Mouse (Mus musculus) urinary bladder, postnatal 14 days (tissue): ENCODE data around the gene Dixdc1.

ENCODE experiments used
- DNase-seq: peaks from one replicate; pipeline ENCODE4 v3.0.0; 2021; ENCODE audit warnings: low spot score

Dixdc1 gene

GRCm38 (mm10) chr9:50742744-50743143, 3.4 kb upstream of the Dixdc1 start:
- DNase-seq, result no peak

- no peak for DNase-seq
Observed at GRCm38 (mm10) chr9:50742261-50742660, 2.9 kb upstream of the Dixdc1 start.

DNA sequence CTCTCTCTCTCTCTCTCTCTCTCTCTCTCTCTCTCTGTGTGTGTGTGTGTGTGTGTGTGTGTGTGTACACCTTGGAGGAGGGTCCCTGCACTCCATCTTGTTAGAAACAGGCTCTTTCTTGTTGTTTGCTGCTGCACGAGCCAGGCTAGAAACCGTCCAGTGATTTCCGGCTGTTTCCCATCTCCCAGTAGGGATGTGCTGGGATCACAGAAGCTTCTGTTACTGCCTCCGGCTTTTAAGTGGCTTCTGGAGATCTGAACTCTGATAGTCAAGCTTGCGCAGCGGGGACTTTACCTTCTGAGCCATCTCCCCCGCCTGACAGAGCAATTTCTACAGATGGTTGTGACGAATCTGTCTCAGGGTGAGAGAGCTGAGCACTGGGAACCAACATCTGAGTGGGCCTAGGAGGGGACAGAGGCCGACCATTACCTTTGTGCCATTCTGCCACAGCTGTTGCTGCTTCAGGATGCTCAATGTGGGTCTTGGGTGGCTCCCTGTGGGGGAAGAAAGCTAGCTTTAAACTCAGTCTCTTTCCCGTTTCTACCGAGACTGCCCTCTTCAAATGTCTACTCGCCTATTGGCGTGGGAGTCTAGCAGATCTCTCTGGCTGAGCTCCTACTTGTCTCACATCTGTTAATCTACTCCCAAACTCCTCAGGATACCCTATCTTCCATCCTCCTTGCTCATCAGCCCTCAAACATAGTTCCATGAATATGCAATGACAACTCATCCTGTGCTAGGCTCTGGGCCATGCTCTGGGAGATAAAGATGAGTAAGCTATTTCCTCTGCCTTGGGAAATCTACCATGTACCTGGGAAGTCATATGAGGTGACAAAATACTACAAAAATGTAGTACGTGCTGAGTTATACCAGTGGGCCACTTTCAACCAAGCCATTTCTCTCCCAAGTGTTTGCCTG, 1.8 kb upstream of the Dixdc1 start:
- DNase-seq, result no peak

- DNase-seq, result peak; percentile 54
Observed at GRCm38 (mm10) chr9:50734989-50735388, 4.3 kb downstream of the Dixdc1 start.

DNA sequence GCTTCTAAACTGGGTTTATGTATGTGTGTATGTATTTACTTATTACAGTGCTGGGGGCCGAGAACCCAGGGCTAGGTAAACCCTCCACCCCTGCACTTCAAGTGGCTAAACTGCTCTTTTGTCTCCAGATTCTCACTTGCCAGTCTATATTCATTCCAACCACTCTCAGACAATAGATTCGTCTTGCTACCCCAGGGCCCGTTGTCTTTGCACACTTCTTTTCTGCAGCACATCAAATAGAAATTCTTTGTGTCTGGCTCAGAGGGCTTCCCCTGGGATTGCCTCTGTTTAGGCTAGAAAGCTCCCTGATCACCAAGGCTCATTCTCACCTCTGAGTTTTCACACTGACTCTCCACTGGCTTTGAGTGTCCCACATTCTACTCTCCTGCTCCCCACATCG, 6.8 kb downstream of the Dixdc1 start:
- no peak for DNase-seq

DNA sequence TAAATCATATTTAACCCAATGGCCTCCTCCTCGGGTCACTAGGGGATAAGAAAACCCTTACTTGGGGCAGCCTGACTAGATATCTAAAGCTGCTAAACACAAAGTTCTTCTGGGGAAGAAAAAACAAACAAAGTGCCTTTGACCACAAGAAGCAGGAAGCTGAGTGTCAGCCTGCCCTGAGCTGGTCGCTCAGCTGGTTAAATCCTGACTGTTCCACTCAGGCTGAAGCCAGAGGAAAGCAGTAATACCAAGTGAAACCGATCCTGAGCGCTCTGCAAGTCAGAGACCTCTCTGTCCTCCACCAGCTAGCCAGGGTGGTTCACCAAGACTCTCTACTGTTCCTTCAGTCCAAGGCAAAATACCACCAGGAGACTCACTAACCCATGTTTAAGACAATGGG, 9.7 kb downstream of the Dixdc1 start:
- no peak for DNase-seq

- DNase-seq, result peak; percentile 52
Observed at GRCm38 (mm10) chr9:50727925-50728651, 11.2 kb downstream of the Dixdc1 start.

GRCm38 (mm10) chr9:50727171-50727924, 12.0 kb downstream of the Dixdc1 start:
- no peak for DNase-seq

DNA sequence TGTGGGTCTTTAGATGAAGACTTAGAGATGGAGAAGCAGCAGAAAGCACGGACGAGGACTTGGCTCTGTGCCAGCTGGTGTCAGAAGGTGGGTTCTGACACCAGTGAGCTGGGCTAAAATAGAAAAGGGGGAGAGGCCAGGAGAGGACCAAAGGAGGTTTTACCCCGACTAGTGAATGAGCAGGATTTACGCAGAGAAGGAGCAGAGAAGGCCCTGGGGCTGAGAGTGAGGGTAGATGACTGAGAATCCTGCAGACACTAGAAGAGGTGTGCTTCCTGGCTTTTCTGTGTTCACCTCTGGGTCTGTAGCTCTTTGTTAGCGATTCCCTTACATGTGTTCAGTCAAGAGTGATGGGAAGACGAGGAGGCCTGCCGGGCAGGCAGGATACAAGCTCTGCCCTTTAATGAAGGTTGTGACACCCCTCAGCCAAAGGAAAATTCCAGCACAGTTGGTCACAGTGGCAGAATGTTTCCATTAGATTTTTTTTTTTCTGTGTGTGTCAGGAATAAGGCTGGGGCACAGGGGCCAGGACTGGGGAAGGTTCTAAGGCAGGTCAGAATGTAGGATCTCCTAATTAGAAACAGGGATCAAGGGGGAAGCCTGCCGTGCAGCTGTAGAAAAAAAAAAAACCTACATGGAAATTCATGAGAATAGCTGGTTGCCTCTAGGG, 13.3 kb downstream of the Dixdc1 start:
- DNase-seq, result no peak

- DNase-seq, result no peak
Observed at GRCm38 (mm10) chr9:50724661-50725330, 14.5 kb downstream of the Dixdc1 start.

DNA sequence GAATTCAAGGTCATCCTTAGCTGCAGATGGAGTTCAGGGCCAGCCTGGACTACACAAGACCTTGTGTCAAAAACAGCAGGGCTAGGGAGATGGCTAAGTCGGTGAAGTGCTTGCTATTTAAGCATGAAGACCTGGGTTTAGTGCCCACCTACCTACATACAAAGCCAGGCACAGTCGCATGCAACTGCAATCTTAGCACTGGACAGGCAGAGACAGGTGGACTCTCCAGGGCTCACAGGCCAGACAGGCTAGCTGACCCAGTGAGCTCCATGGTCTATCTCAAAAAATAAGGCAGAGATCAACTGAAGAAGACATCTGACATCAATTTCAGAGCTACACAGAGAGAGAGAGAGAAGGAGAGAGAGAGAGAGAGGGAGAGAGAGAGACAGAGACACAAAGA, 15.2 kb downstream of the Dixdc1 start:
- DNase-seq, result no peak

DNA sequence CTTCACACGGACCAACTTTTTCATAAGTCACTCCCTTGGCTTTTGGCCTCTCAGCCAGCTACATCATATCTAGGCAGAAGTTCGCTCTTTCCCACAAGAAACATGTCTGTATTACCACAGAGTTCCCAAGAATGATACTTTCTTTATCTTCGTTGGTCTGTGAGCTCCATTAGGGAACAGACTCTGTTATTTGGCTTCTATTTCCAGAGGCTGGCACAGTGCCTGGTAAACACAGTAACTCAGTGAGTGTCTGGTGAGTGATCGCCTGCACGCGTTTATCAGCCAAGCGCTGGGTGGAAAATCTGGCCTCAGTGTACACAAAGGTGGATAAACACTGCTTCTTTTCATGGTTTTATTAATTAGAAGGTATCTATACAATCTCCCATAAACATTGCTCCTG, 15.9 kb downstream of the Dixdc1 start:
- peak; percentile 83 for DNase-seq

GRCm38 (mm10) chr9:50722451-50722911, 16.8 kb downstream of the Dixdc1 start:
- DNase-seq, result no peak

- no peak for DNase-seq
Observed at GRCm38 (mm10) chr9:50721061-50721460, 18.3 kb downstream of the Dixdc1 start.

DNA sequence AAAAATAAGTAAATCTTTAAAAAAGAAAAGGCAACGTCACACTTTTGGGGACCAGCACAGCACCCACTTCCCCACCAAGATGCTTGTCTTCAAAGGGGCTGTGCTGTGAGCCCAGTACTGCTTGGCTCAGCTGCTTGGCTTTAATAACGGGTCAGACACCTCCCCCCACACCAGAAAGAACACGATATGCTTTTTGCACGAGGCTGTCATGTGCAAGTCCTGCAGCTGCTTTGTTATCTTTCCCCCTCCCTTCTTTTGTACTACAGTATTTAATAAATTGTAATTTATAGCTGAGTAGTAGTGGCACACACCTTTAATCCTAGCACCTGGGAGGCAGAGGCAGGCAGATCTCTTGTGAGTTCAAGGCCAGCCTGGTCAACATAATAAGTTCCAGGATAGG, 20.4 kb downstream of the Dixdc1 start:
- DNase-seq, result no peak

- no peak for DNase-seq
Observed at GRCm38 (mm10) chr9:50714188-50714587, 25.1 kb downstream of the Dixdc1 start.

DNA sequence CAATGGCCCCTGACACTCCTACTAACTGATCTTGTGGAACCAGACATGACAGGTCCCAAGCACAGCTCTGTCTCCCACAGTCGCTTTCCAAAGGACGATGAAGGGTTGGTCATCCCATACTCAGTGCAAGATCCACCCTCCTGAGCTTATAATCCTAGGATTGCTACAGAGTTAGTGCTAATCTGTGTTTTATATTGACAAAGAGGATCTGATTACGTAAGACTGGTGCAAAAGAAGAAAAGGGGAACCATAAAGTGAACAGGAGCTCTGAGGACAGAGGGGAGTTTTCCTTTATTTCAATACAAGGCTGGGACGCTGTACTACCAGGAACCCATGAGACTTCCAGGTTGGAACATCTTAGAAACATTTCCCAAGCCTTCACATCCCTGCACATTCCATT, 28.0 kb downstream of the Dixdc1 start:
- no peak for DNase-seq

DNA sequence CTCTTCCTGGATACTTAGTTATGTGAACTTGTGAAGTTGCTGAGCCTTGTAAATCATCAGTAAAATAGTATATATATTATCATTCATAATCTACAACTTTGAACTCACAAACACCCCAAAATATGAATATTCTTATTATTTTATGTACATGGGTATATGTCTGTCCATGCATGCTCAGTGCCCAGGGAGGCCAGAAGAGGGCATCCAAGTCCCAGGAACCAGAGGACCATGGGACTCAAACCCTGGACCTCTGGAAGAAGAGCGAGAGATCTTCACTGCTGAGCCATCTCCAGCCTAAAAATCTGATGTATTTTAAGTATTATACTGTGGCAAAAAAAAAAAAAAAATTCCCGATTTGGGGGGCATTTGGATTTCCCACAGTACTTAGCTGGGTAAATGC, 30.2 kb downstream of the Dixdc1 start:
- peak; percentile 26 for DNase-seq

GRCm38 (mm10) chr9:50704907-50705306, 34.4 kb downstream of the Dixdc1 start:
- DNase-seq, result no peak

DNA sequence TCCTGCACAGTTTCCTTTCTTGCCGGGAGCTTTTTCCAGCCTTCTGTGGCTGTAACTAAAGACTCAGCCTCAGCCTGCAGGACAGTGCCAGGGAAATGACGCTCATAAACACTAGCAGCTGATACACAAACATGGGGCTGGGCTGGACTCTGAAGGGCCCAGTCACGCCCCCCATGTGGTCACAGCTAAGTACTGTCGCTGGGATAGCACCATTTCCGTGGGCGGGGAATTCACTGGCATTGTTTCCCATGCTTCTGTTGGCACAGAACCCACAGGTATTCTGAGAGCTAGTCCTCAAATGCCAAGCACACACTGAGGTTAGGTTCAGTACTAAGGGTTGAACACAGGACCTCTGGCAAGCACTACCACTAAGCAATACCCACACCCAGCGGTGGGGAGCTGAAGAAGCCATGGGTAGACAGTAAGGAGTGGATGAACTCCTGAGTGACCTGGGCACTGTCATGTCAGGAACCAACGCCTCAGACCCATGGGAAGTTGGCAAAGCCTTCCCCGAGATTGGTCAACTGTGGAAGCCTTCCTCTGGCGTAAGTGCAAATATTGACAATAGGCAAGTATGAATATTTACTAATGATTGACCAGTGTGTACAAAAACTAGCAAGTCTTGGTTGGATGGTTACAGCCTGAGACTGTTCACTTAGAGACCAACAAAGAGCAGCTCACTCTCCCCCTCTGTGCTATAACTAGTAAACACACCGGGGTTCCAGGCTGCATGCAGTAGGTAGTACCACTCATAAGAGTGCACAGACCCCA, 38.2 kb downstream of the Dixdc1 start:
- DNase-seq, result peak; percentile 50
